Mouse (Mus musculus) liver, adult 2 months (tissue): Measurements from ENCODE around the gene Gpr84.

ENCODE experiments used
- CTCF ChIP-seq: fragments of 200-500 bp; IDR thresholded peaks from 2 replicates; pipeline ENCODE4 v1.5.1; 2011; ENCODE audit warnings: low read depth, low read length, control low read depth
- POLR2A ChIP-seq: fragments of 200-500 bp; IDR thresholded peaks from 2 replicates; pipeline ENCODE4 v1.6.1; 2011; ENCODE audit warnings: low read length, control low read depth; ENCODE audit not compliant: insufficient read depth; ENCODE audit errors: extremely low read depth

- TF ChIP-seq CTCF (no peak), POLR2A (no peak)
These were observed 10.8 kb downstream of the Gpr84 start for GRCm38 (mm10) chr15:103299644-103300043.
